8 mouse cellular contexts compared by ENCODE assay signal in the genomic region with DNA sequence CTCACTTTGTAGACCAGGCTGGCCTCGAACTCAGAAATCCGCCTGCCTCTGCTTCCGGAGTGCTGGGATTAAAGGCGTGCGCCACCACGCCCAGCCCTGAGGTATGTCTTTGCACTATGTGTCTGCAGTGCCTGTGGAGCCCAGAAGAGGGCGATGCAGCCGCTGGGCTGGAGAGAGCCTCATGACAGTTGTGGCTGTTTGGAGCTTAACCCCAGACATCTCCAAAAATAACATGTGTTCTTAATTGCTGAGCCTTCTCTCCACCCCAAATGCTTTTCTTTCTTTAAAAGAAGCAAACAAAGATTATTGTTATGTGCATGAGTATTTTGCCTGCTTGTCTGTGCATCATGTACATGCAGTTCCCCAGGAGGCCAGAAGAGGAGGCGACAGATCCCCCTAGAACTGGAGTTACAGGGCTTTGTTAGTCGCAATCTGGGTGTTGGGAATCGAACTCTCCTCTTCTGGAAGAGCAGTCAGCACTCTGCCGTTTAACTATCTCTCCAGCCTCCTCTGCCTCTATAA. TPM values are rescaled to one million over a fixed set of nuclear protein-coding genes. Genes with fewer than 3 reads are reported as not detected.
DNase-seq lines count a peak whose midpoint lies in the region; ATAC-seq and TF ChIP-seq lines count a peak whose summit lies in the region.

No protein-coding gene starts in this region.

- H3K27ac ChIP-seq in layer of hippocampus, adult 2 months, result peak overlapping the region; percentile 97
- no peak overlapping the region for H3K27ac ChIP-seq in embryonic fibroblast, embryonic 13.5 days (ENCODE audit: insufficient read depth, low read length)
- H3K27ac ChIP-seq in hindbrain, embryonic 12.5 days, result no peak overlapping the region

- no peaks in the 10 kb centered on the region for H3K9me3 ChIP-seq in hindbrain, embryonic 12.5 days (replicated peaks)

- peaks cover 3% of the 10 kb centered on the region for H3K79me2 ChIP-seq in myocyte (ENCODE audit: control insufficient read depth, insufficient read depth)

- no peak for ATAC-seq in hindbrain, embryonic 12.5 days (ENCODE audit: low FRiP score)

- H3ac ChIP-seq in myocyte (ENCODE audit: control insufficient read depth, insufficient read length), result no peak overlapping the region

- H3K4me1 ChIP-seq in embryonic fibroblast, embryonic 13.5 days (ENCODE audit: control insufficient read depth, insufficient read depth, low read length), result no peaks in the 10 kb centered on the region
- peaks cover 17% of the 10 kb centered on the region for H3K4me1 ChIP-seq in hindbrain, embryonic 12.5 days

- H3K4me2 ChIP-seq in hindbrain, embryonic 12.5 days (replicated peaks), result peak overlapping the region; percentile 73
- H3K4me2 ChIP-seq in myocyte (ENCODE audit: low read depth), result peak overlapping the region; percentile 64

- TF ChIP-seq CTCF in layer of hippocampus, adult 2 months (conservative IDR thresholded peaks at IDR 0.05), result peak; percentile 75
- TF ChIP-seq CTCF in embryonic fibroblast, embryonic 13.5 days (IDR thresholded peaks at IDR 0.05; ENCODE audit: borderline replicate concordance, insufficient read depth, low read length), result peak; percentile 51; the same call in 1 of the 2 replicates

- no peak for TF ChIP-seq POLR2A in embryonic fibroblast, embryonic 13.5 days (IDR thresholded peaks at IDR 0.05; ENCODE audit: low read depth, low read length)
- no peak for TF ChIP-seq POLR2A in myocyte (IDR thresholded peaks at IDR 0.05; ENCODE audit: insufficient read length, low read depth)

- WGBS in hindbrain, embryonic 12.5 days, result 79% methylated on average over 12 of the region's 12 CpGs

- peak overlapping the region; percentile 97 for H3K4me3 ChIP-seq in layer of hippocampus, adult 2 months
- H3K4me3 ChIP-seq in embryonic fibroblast, embryonic 13.5 days (ENCODE audit: insufficient read depth, low read length), result peak overlapping the region; percentile 38
- peak overlapping the region; percentile 64 for H3K4me3 ChIP-seq in hindbrain, embryonic 12.5 days
- H3K4me3 ChIP-seq in myocyte, result peak overlapping the region; percentile 86

- no peak for DNase-seq in layer of hippocampus, adult 2 months (ENCODE audit: low spot score in 2 of 2)
- no peak for DNase-seq in layer of hippocampus, postnatal 14 days (ENCODE audit: low spot score in 2 of 2)
- DNase-seq in ZHBTc4 (ENCODE audit: low read depth, low spot score) (peak; percentile 96), liver (peak; percentile 70)
- DNase-seq in thymus, postnatal 25 days, result peak; percentile 50

- H3K9ac ChIP-seq in hindbrain, embryonic 12.5 days, result no peak overlapping the region

- no peaks in the 10 kb centered on the region for H3K27me3 ChIP-seq in hindbrain, embryonic 12.5 days
- H3K27me3 ChIP-seq in myocyte (ENCODE audit: control insufficient read depth, insufficient read depth, insufficient read length), result no peaks in the 10 kb centered on the region

- H3K36me3 ChIP-seq in hindbrain, embryonic 12.5 days, result peaks cover 29% of the 10 kb centered on the region
- no peaks in the 10 kb centered on the region for H3K36me3 ChIP-seq in myocyte (ENCODE audit: control insufficient read depth, insufficient read depth)

TF ChIP-seq in myocyte, 11 proteins besides CTCF, POLR2A, EP300 and RAD21:
- no peak for TF ChIP-seq POLR2AphosphoS2 (IDR thresholded peaks at IDR 0.05; ENCODE audit: insufficient read length, low read depth)

RNA-seq across cellular contexts. Expression of a gene that starts 0.7 kb away (rescaled TPM):
- total RNA-seq in layer of hippocampus, adult 2 months (2021), result 10 to 100 TPM; 13.2 to 13.3 TPM
- 10 to 100 TPM; 14.0 to 15.9 TPM for total RNA-seq in layer of hippocampus, postnatal 14 days (2021)
- 24.9 and 25.0 TPM in 2 replicates for polyA plus RNA-seq in embryonic fibroblast, embryonic 13.5 days (2011; ENCODE audit: insufficient read length, low read depth, missing spikeins)
- 33.4 and 39.8 TPM in 2 replicates for polyA plus RNA-seq in hindbrain, embryonic 12.5 days (2016; fragmentation: Nextera tagmentation; extraction: Ambion mirVana)
- polyA plus RNA-seq in myocyte (2012; fragmentation: generic; extraction: Trizol), result 29.0 TPM

RNA-seq across cellular contexts. Expression of a gene that starts 1.0 kb away (rescaled TPM):
- total RNA-seq in layer of hippocampus, adult 2 months (2021), result 10 to 100 TPM; 43.0 to 46.1 TPM
- total RNA-seq in layer of hippocampus, postnatal 14 days (2021), result 10 to 100 TPM; 46.1 to 46.5 TPM
- polyA plus RNA-seq in embryonic fibroblast, embryonic 13.5 days (2011; ENCODE audit: insufficient read length, low read depth, missing spikeins), result 45.6 and 56.2 TPM in 2 replicates
- 90.3 and 91.0 TPM in 2 replicates for polyA plus RNA-seq in hindbrain, embryonic 12.5 days (2016; fragmentation: Nextera tagmentation; extraction: Ambion mirVana)
- 81.9 TPM for polyA plus RNA-seq in myocyte (2012; fragmentation: generic; extraction: Trizol)

RNA-seq across cellular contexts. Expression of a gene that starts 8.7 kb away (rescaled TPM):
- 1,000 to 10,000 TPM; 1,342 to 1,423 TPM for total RNA-seq in layer of hippocampus, adult 2 months (2021)
- 1,000 to 10,000 TPM; 1,582 to 1,636 TPM for total RNA-seq in layer of hippocampus, postnatal 14 days (2021)
- polyA plus RNA-seq in embryonic fibroblast, embryonic 13.5 days (2011; ENCODE audit: insufficient read length, low read depth, missing spikeins), result 0.28 and 0.58 TPM in 2 replicates
- 1.1 and 1.2 TPM in 2 replicates for polyA plus RNA-seq in hindbrain, embryonic 12.5 days (2016; fragmentation: Nextera tagmentation; extraction: Ambion mirVana)
- 3.6 TPM for polyA plus RNA-seq in myocyte (2012; fragmentation: generic; extraction: Trizol)

RNA-seq across cellular contexts. Expression of a gene that starts 18.8 kb away (rescaled TPM):
- 1 to 10 TPM; 9.4 TPM for total RNA-seq in layer of hippocampus, adult 2 months (2021)
- total RNA-seq in layer of hippocampus, postnatal 14 days (2021), result 1 to 10 TPM; 4.5 to 5.8 TPM
- 9.4 and 17.1 TPM in 2 replicates for polyA plus RNA-seq in embryonic fibroblast, embryonic 13.5 days (2011; ENCODE audit: insufficient read length, low read depth, missing spikeins)
- 0.52 and 1.6 TPM in 2 replicates for polyA plus RNA-seq in hindbrain, embryonic 12.5 days (2016; fragmentation: Nextera tagmentation; extraction: Ambion mirVana)
- polyA plus RNA-seq in myocyte (2012; fragmentation: generic; extraction: Trizol), result 7.2 TPM

RNA-seq across cellular contexts. Expression of a gene that starts 19.0 kb away (rescaled TPM):
- total RNA-seq in layer of hippocampus, adult 2 months (2021), result not detected
- total RNA-seq in layer of hippocampus, postnatal 14 days (2021), result under 1 TPM in 1 of 2 experiments, not detected in 1; 0.39 TPM
- 1.8 TPM in 2 replicates for polyA plus RNA-seq in embryonic fibroblast, embryonic 13.5 days (2011; ENCODE audit: insufficient read length, low read depth, missing spikeins)
- polyA plus RNA-seq in hindbrain, embryonic 12.5 days (2016; fragmentation: Nextera tagmentation; extraction: Ambion mirVana), result 0.31 TPM in 1 of 2 replicates, not detected in the other
- 3.6 TPM for polyA plus RNA-seq in myocyte (2012; fragmentation: generic; extraction: Trizol)

Comparison
In these comparisons a context has a peak if more than half of its experiments do, and no peak if none do; other contexts are left out.
1. DNase-seq: peak in ZHBTc4 (single experiment), liver (single experiment) and thymus, postnatal 25 days (single experiment); none in layer of hippocampus, adult 2 months (0 of 2) and layer of hippocampus, postnatal 14 days (0 of 2).
2. H3K4me3 ChIP-seq: peak in every context shown above with its lines; median percentile 97 in layer of hippocampus, adult 2 months; 86 in myocyte; 64 in hindbrain, embryonic 12.5 days; 38 in embryonic fibroblast, embryonic 13.5 days.